Mouse (Mus musculus) G1E (cell line): ENCODE results near the gene Fam131c.

ENCODE experiments used
- CTCF ChIP-seq: IDR thresholded peaks from 2 replicates; pipeline ENCODE4 v1.5.1; 2012; ENCODE audit warnings: low read depth, low read length, inconsistent platforms, mixed read lengths
- GATA1 ChIP-seq: IDR thresholded peaks from 2 replicates; pipeline ENCODE4 v1.6.1; 2012; ENCODE audit warnings: borderline replicate concordance, low read length, inconsistent platforms, mixed read lengths
- POLR2AphosphoS5 ChIP-seq: IDR thresholded peaks from 2 replicates; pipeline ENCODE4 v1.6.1; 2012; ENCODE audit warnings: low read depth, low read length, inconsistent platforms; ENCODE audit not compliant: insufficient replicate concordance
- TAL1 ChIP-seq: conservative IDR thresholded peaks from 2 replicates; pipeline ENCODE4 v1.6.1; 2012; ENCODE audit warnings: low read depth, low read length, inconsistent platforms, mixed read lengths

DNA sequence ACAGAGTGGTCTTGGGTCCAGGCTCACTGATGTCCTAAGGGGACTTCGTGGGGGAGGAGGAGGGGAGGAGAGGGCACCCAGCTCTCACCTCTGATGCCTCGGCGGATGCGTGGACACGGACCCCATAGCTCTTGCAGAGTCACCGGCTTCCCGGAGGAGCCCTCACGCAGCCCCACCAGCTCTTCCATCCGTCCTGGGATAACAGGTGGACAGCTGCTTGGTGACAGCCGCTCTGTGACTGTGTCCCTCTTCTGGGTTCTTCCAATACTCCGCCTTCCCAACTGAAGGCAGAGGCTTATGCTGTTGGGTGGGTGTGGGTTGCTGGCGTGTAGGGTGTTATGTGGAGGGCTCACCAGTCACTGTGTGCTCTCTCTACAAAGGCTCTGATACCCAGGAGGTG, 29.8 kb downstream of the Fam131c start:
- TF ChIP-seq CTCF (no peak), POLR2AphosphoS5 (no peak), GATA1 (no peak), TAL1 (no peak)
